Mouse (Mus musculus): ENCODE results near the gene Pde4c.

Pde4c gene

GRCm38 (mm10) chr8:70750128-70750680 is 26.7 kb downstream of the Pde4c start:
- no peak for DNase-seq (ENCODE audit: low spot score in 2 of 2)

- DNase-seq (ENCODE audit: low spot score in 2 of 2) = no peak
Measured at GRCm38 (mm10) chr8:70752000-70752764, 28.7 kb downstream of the Pde4c start.

GRCm38 (mm10) chr8:70753151-70753550 is 29.6 kb downstream of the Pde4c start:
- peak; percentile 79 to 85 for DNase-seq (ENCODE audit: low spot score in 2 of 2)

- peak; percentile 95 for DNase-seq (ENCODE audit: low spot score in 2 of 2)
Measured at GRCm38 (mm10) chr8:70754043-70754870, 30.7 kb downstream of the Pde4c start, which contains the start of gene Rab3a. TSS of gene Rab3a (plus strand) at chr8:70754679.

- DNase-seq (ENCODE audit: low spot score in 2 of 2) = peak in 1 of 2 experiments; percentile 66
Measured at GRCm38 (mm10) chr8:70754871-70755660, 31.5 kb downstream of the Pde4c start.

GRCm38 (mm10) chr8:70755661-70756475 is 32.3 kb downstream of the Pde4c start:
- DNase-seq (ENCODE audit: low spot score in 2 of 2) = no peak

GRCm38 (mm10) chr8:70756476-70757040 is 33.0 kb downstream of the Pde4c start:
- DNase-seq (ENCODE audit: low spot score in 2 of 2) = no peak

- DNase-seq (ENCODE audit: low spot score in 2 of 2) = no peak
Measured at GRCm38 (mm10) chr8:70757523-70758307, 34.2 kb downstream of the Pde4c start.

GRCm38 (mm10) chr8:70758308-70758615 is 34.7 kb downstream of the Pde4c start:
- DNase-seq (ENCODE audit: low spot score in 2 of 2) = no peak

GRCm38 (mm10) chr8:70758616-70759561 is 35.4 kb downstream of the Pde4c start:
- no peak for DNase-seq (ENCODE audit: low spot score in 2 of 2)

- DNase-seq (ENCODE audit: low spot score in 2 of 2) = no peak
Measured at GRCm38 (mm10) chr8:70760350-70760749, 36.8 kb downstream of the Pde4c start.

GRCm38 (mm10) chr8:70760775-70761406 is 37.4 kb downstream of the Pde4c start, which contains the start of gene Mpv17l2:
TSS of gene Mpv17l2 (minus strand) at chr8:70760946.
- DNase-seq (ENCODE audit: low spot score in 2 of 2) = peak; percentile 94

GRCm38 (mm10) chr8:70762118-70762517 is 38.6 kb downstream of the Pde4c start:
- DNase-seq (ENCODE audit: low spot score in 2 of 2) = no peak

- no peak for DNase-seq (ENCODE audit: low spot score in 2 of 2)
Measured at GRCm38 (mm10) chr8:70763354-70763753, 39.8 kb downstream of the Pde4c start.

- no peak for DNase-seq (ENCODE audit: low spot score in 2 of 2)
Measured at GRCm38 (mm10) chr8:70764026-70764425, 40.5 kb downstream of the Pde4c start.

GRCm38 (mm10) chr8:70764676-70765075 is 41.2 kb downstream of the Pde4c start:
- no peak for DNase-seq (ENCODE audit: low spot score in 2 of 2)

- DNase-seq (ENCODE audit: low spot score in 2 of 2) = no peak
Measured at GRCm38 (mm10) chr8:70765329-70765728, 41.8 kb downstream of the Pde4c start.
